Mouse (Mus musculus): Measurements from ENCODE around the gene Pafah1b3.

DNA sequence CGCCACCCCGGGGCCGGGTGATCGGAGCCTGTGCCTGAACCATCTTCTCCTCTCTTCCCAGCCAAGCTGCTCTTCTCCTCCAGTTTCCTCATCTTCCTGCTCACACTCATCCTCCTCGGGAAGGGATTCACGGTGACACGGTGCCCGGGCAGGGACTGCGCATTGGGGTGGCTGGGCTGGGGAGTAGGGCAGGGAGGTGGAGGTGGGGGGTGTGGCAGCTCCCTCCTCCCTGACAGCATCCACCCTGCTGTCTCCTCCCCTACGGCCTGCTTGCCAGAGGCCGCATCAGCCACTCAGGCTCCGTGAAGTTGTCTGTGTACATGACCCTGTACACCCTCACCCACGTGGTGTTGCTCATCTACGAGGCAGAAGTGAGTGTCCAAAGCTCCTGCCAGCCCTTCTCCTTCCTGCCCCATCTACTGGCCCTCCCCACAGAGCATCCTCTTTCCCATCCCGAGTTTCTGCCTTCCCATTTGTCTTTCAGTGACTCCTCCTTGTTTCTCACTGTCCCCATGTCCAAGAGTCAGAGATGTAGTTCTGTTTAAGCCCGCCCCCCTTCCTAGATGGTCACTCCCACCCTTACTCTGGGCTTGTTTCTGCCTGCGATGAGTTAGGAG, 11.0 kb upstream of the Pafah1b3 start:
- TF ChIP-seq GATA1 (IDR thresholded peaks at IDR 0.05; ENCODE audit: borderline replicate concordance, low read length), result no peak
- TF ChIP-seq FLI1 (IDR thresholded peaks at IDR 0.05; ENCODE audit: low read length), result no peak
